Mouse (Mus musculus) myocyte (in vitro differentiated cells): ENCODE measurements at regions not wholly inside any gene's neighbourhood (a gene's known extent, or its start where the extent isn't known, plus 50 kb on each side); places are given as distances from the start of the nearest gene placed in this dataset.

Source experiments
- MAX ChIP-seq: IDR thresholded peaks from one replicate; pipeline ENCODE4 v1.6.1; 2011; ENCODE audit warnings: low read depth, mild to moderate bottlenecking, control low read depth
- POLR2A ChIP-seq: IDR thresholded peaks from one replicate; pipeline ENCODE4 v1.6.1; 2011; ENCODE audit warnings: low read depth, mild to moderate bottlenecking, control low read depth, moderate library complexity; ENCODE audit not compliant: insufficient read length

DNA sequence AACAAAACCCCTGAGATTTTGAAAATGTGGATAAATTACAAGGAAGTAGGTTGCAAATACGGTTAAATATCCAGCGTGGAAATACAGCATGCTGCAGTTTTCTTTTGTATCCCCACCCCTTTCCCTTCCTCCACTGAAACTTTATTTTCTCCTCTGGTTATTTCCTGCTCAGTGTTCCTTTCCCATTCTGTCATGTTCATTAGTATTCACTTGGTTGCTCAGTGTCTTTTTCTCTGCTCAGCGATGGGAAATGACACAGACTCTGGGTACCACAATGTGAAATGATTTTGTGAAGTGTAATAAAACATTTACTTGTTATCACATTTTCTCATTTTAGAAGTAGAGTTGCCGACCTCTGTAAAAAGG lies 169.6 kb upstream of the Col8a1 start:
- no peak for TF ChIP-seq MAX
- no peak for TF ChIP-seq POLR2A
